Mouse (Mus musculus): ENCODE measurements around the gene Gc. TPM values are rescaled to one million over a fixed set of nuclear protein-coding genes. Genes with fewer than 3 reads are reported as not detected.

Gene Gc
- polyA plus RNA-seq, 1 experiment from 2014 or later: 0.64 TPM

GRCm38 (mm10) chr5:89390405-89390804, 67.3 kb downstream of the Gc start:
- Histone ChIP-seq H3K36me3 (ENCODE audit: control insufficient read depth, insufficient read depth, low read length) (no peaks in the 10 kb centered on the region), H3K27me3 (ENCODE audit: control insufficient read depth, insufficient read depth, low read length) (no peaks in the 10 kb centered on the region), H3K4me2 (no peak overlapping the region), H3K4me1 (ENCODE audit: control insufficient read depth, insufficient read depth, low read length) (no peaks in the 10 kb centered on the region), H3K27ac (ENCODE audit: low read depth, low read length) (no peak overlapping the region), H3K9me3 (replicated peaks; ENCODE audit: control insufficient read depth, low read length) (peaks cover 3% of the 10 kb centered on the region; the same call in 1 of the 2 replicates), H3K4me3 (ENCODE audit: low read depth, low read length) (no peak overlapping the region), H3K9ac (ENCODE audit: low read depth, low read length) (no peak overlapping the region)
- 42% methylated on average over 1 of the region's 1 CpGs for WGBS (ENCODE audit: insufficient replicate concordance)
- no peak for ATAC-seq (replicated peaks; ENCODE audit: insufficient number of reproducible peaks, low FRiP score, low TSS enrichment)

- Histone ChIP-seq H3K4me2 (no peak overlapping the region), H3K36me3 (ENCODE audit: control insufficient read depth, insufficient read depth, low read length) (no peaks in the 10 kb centered on the region), H3K4me3 (ENCODE audit: low read depth, low read length) (no peak overlapping the region), H3K9me3 (replicated peaks; ENCODE audit: control insufficient read depth, low read length) (no peaks in the 10 kb centered on the region), H3K9ac (ENCODE audit: low read depth, low read length) (no peak overlapping the region), H3K4me1 (ENCODE audit: control insufficient read depth, insufficient read depth, low read length) (no peaks in the 10 kb centered on the region), H3K27me3 (ENCODE audit: control insufficient read depth, insufficient read depth, low read length) (no peaks in the 10 kb centered on the region), H3K27ac (ENCODE audit: low read depth, low read length) (no peak overlapping the region)
- 32% methylated on average over 5 of the region's 5 CpGs for WGBS (ENCODE audit: insufficient replicate concordance)
- ATAC-seq (replicated peaks; ENCODE audit: insufficient number of reproducible peaks, low FRiP score, low TSS enrichment): no peak
These were observed 73.5 kb downstream of the Gc start for GRCm38 (mm10) chr5:89384204-89384603.

DNA sequence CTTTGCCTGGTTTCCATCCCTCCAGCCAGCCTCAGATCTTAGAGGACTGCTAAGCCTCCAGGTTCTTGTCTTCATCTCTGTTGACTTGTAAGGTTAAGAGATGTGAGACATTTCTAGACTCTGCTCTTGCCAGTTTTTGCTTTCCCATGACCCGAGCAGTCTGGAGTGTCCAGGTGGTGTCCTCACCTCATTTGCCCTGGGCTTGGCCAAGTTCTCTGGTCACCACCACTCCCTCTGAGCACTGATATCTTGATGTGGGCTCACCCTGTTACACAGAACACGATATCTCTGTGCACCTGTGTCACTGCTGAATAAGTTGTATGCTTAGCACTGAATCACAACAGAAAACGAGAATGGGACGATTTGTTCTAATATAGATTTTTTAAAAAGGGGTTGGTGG, 76.4 kb downstream of the Gc start:
- Histone ChIP-seq H3K4me2 (no peak overlapping the region), H3K9ac (ENCODE audit: low read depth, low read length) (no peak overlapping the region), H3K27me3 (ENCODE audit: control insufficient read depth, insufficient read depth, low read length) (no peaks in the 10 kb centered on the region), H3K9me3 (replicated peaks; ENCODE audit: control insufficient read depth, low read length) (no peaks in the 10 kb centered on the region), H3K4me3 (ENCODE audit: low read depth, low read length) (no peak overlapping the region), H3K27ac (ENCODE audit: low read depth, low read length) (no peak overlapping the region), H3K36me3 (ENCODE audit: control insufficient read depth, insufficient read depth, low read length) (no peaks in the 10 kb centered on the region), H3K4me1 (ENCODE audit: control insufficient read depth, insufficient read depth, low read length) (no peaks in the 10 kb centered on the region)
- 84% methylated on average over 4 of the region's 4 CpGs for WGBS (ENCODE audit: insufficient replicate concordance)
- no peak for ATAC-seq (replicated peaks; ENCODE audit: insufficient number of reproducible peaks, low FRiP score, low TSS enrichment)

- Histone ChIP-seq H3K4me1 (ENCODE audit: control insufficient read depth, insufficient read depth, low read length) (no peaks in the 10 kb centered on the region), H3K27me3 (ENCODE audit: control insufficient read depth, insufficient read depth, low read length) (no peaks in the 10 kb centered on the region), H3K4me2 (no peak overlapping the region), H3K4me3 (ENCODE audit: low read depth, low read length) (no peak overlapping the region), H3K27ac (ENCODE audit: low read depth, low read length) (no peak overlapping the region), H3K9me3 (replicated peaks; ENCODE audit: control insufficient read depth, low read length) (no peaks in the 10 kb centered on the region), H3K36me3 (ENCODE audit: control insufficient read depth, insufficient read depth, low read length) (no peaks in the 10 kb centered on the region), H3K9ac (ENCODE audit: low read depth, low read length) (no peak overlapping the region)
- 18% methylated on average over 1 of the region's 1 CpGs for WGBS (ENCODE audit: insufficient replicate concordance)
- no peak for ATAC-seq (replicated peaks; ENCODE audit: insufficient number of reproducible peaks, low FRiP score, low TSS enrichment)
These were observed 87.6 kb downstream of the Gc start for GRCm38 (mm10) chr5:89370140-89370539.

DNA sequence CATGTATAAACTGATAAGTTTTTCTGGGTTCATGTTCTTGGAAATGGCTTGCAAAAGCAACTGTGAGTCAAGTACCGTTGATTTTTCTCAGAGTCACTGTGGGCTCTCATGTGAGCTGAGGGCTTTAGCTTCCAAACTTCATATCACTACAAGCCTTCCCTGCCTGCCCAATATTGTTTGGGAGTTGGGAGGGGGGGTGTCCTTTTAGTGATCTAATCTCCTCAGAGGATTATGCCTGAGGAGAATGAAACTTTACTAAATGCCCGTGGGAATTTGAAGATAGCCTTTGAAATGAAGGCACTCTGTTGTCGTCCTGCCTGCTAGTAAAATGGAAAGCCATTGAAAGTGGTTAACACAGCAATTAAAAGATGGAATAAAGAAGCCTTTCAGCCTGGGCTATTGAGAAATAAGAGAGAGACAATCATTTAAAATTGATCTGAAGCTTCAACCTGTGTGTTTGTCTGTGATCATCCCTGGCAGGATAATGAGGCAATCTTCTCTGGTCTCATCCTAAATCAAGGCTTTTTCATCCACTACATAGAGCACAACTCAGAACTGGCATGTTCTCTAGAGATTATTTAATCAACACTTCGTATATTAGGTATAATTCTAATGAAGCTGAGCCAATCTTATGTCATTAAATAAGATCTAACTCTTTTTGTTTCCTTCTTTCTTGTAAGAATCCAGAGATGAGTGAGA, 89.5 kb downstream of the Gc start:
- no peaks in the 10 kb centered on the region for H3K4me1 ChIP-seq (ENCODE audit: control insufficient read depth, insufficient read depth, low read length)
- no peaks in the 10 kb centered on the region for H3K36me3 ChIP-seq (ENCODE audit: control insufficient read depth, insufficient read depth, low read length)
- H3K27me3 ChIP-seq (ENCODE audit: control insufficient read depth, insufficient read depth, low read length): no peaks in the 10 kb centered on the region
- H3K9me3 ChIP-seq (replicated peaks; ENCODE audit: control insufficient read depth, low read length): no peaks in the 10 kb centered on the region
- no peak overlapping the region for H3K27ac ChIP-seq (ENCODE audit: low read depth, low read length)
- H3K4me3 ChIP-seq (ENCODE audit: low read depth, low read length): no peak overlapping the region
- no peak for ATAC-seq (replicated peaks; ENCODE audit: insufficient number of reproducible peaks, low FRiP score, low TSS enrichment)
- 58% methylated on average over 4 of the region's 4 CpGs for WGBS (ENCODE audit: insufficient replicate concordance)
- H3K4me2 ChIP-seq: no peak overlapping the region
- no peak overlapping the region for H3K9ac ChIP-seq (ENCODE audit: low read depth, low read length)

Other genes with a start within 250 kb of the Gc start
- not detected in 2 replicates for gene Npffr2, start 69.5 kb upstream of the Gc start, polyA plus RNA-seq (2014; fragmentation: Nextera tagmentation; extraction: Ambion mirVana)